Mouse (Mus musculus): Measurements from ENCODE around the gene Itga6. TPM values are rescaled to one million over a fixed set of nuclear protein-coding genes. Genes with fewer than 3 reads are reported as not detected.

Itga6 gene
- polyA plus RNA-seq, 1 experiment from 2014 or later, result 103 TPM

DNA sequence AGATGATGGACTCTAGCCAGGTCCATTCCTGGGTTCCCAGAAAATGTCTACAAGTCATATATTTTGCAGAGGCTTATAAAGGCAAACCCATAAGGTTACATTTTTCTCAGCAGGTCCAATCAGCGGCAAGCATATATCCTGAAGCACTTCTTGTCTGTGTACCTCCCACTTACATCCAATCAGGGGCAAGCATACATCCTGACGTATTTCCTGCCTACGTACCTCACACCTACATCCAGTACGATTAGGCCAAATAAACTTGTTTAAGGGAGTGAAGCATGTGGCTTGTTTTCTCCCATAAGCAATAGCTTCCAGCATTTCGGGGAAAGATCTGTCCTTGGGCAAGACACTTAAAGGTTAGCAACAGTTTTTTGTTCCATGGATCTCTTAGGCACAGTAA, 3.0 kb downstream of the Itga6 start:
- Histone ChIP-seq H3K36me3 (ENCODE audit: control insufficient read depth, insufficient read depth, low read length) (no peaks in the 10 kb centered on the region), H3K9ac (ENCODE audit: low read length) (no peak overlapping the region), H3K4me1 (ENCODE audit: control insufficient read depth in 2 of 2, insufficient read depth in 2 of 2, low read length in 2 of 2) (peaks cover 31 to 42% of the 10 kb centered on the region in 2 experiments), H3K4me3 (ENCODE audit: control insufficient read depth in 1 of 2, insufficient read depth in 1 of 2, low read depth in 1 of 2, low read length in 2 of 2) (no peak overlapping the region), H3K9me3 (ENCODE audit: control insufficient read depth, low read length) (no peaks in the 10 kb centered on the region), H3K4me2 (ENCODE audit: low read length) (no peak overlapping the region), H3K27me3 (ENCODE audit: control insufficient read depth, insufficient read depth, low read length) (no peaks in the 10 kb centered on the region), H3K27ac (replicated peaks in 1 of 2; ENCODE audit: control insufficient read depth in 1 of 2, insufficient read depth in 1 of 2, low read depth in 2 of 2, low read length in 2 of 2) (no peak overlapping the region)
- WGBS, result 84% methylated on average over 5 of the region's 5 CpGs
- ATAC-seq (ENCODE audit: insufficient number of reproducible peaks, insufficient read depth, low FRiP score, low read depth), result no peak

DNA sequence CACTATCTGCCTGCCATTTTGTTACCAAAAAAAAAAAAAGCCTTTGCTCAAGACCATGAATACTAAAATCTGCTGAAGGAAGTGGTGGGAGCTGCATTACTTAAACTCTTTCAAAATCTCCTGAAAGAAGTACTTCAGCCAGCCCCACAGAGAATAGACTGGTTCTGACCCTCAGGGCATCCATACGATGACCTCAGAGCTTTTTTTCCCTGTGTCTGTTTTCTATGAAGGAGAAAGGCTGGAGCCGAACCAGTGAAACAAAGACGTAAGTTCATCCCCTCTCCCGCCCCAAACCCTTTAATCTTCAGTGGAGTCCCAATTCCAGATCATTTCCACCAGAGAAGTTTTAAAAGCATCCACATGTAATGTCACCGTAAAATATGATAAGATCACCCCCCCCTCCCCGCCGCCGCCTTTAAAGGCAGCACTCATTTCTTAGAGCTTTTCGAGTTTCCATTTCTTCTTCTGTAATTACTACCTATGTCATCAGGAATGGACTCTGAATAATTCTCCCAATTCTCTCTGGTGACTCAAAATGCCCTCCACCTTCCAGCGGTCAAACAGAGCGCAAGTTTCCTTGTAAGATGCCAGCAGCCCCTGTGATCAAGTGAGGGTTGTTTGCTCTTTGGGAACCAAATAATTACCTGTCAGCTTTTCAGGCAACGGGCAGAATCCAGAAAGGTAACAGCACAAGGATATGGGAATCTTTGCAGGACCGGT, 4.1 kb downstream of the Itga6 start:
- H3K9ac ChIP-seq (ENCODE audit: low read length), result no peak overlapping the region
- H3K4me2 ChIP-seq (ENCODE audit: low read length), result no peak overlapping the region
- no peaks in the 10 kb centered on the region for H3K36me3 ChIP-seq (ENCODE audit: control insufficient read depth, insufficient read depth, low read length)
- peaks cover 24 to 31% of the 10 kb centered on the region in 2 experiments for H3K4me1 ChIP-seq (ENCODE audit: control insufficient read depth in 2 of 2, insufficient read depth in 2 of 2, low read length in 2 of 2)
- ATAC-seq (ENCODE audit: insufficient number of reproducible peaks, insufficient read depth, low FRiP score, low read depth), result no peak
- H3K4me3 ChIP-seq (ENCODE audit: control insufficient read depth in 1 of 2, insufficient read depth in 1 of 2, low read depth in 1 of 2, low read length in 2 of 2), result no peak overlapping the region
- no peak overlapping the region for H3K27ac ChIP-seq (replicated peaks in 1 of 2; ENCODE audit: control insufficient read depth in 1 of 2, insufficient read depth in 1 of 2, low read depth in 2 of 2, low read length in 2 of 2)
- no peaks in the 10 kb centered on the region for H3K27me3 ChIP-seq (ENCODE audit: control insufficient read depth, insufficient read depth, low read length)
- WGBS, result 63% methylated on average over 13 of the region's 13 CpGs
- H3K9me3 ChIP-seq (ENCODE audit: control insufficient read depth, low read length), result no peaks in the 10 kb centered on the region

DNA sequence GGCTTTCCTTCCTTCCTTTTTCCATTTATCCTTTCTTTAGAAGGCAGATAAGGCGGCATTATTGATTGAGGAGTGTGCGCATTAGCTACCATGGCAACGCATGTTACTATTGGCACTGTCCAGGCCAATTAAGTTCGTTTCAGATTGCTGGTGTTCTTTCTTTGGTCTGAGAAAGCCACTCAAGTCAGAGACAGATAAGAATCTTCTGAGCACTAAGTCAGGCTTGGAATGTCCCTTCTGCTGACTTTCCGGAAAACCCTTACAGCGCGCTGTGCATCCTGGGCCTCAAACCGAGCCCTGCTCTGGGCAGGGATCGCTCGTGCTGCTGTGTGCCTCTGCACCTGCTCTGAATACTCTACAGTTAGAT, 4.7 kb downstream of the Itga6 start:
- no peaks in the 10 kb centered on the region for H3K27me3 ChIP-seq (ENCODE audit: control insufficient read depth, insufficient read depth, low read length)
- no peaks in the 10 kb centered on the region for H3K36me3 ChIP-seq (ENCODE audit: control insufficient read depth, insufficient read depth, low read length)
- no peak overlapping the region for H3K27ac ChIP-seq (replicated peaks in 1 of 2; ENCODE audit: control insufficient read depth in 1 of 2, insufficient read depth in 1 of 2, low read depth in 2 of 2, low read length in 2 of 2)
- H3K4me3 ChIP-seq (ENCODE audit: control insufficient read depth in 1 of 2, insufficient read depth in 1 of 2, low read depth in 1 of 2, low read length in 2 of 2), result no peak overlapping the region
- WGBS, result 48% methylated on average over 10 of the region's 10 CpGs
- ATAC-seq (ENCODE audit: insufficient number of reproducible peaks, insufficient read depth, low FRiP score, low read depth), result no peak
- no peak overlapping the region for H3K9ac ChIP-seq (ENCODE audit: low read length)
- no peaks in the 10 kb centered on the region for H3K9me3 ChIP-seq (ENCODE audit: control insufficient read depth, low read length)
- H3K4me2 ChIP-seq (ENCODE audit: low read length), result no peak overlapping the region
- peaks cover 19 to 26% of the 10 kb centered on the region in 2 experiments for H3K4me1 ChIP-seq (ENCODE audit: control insufficient read depth in 2 of 2, insufficient read depth in 2 of 2, low read length in 2 of 2)

DNA sequence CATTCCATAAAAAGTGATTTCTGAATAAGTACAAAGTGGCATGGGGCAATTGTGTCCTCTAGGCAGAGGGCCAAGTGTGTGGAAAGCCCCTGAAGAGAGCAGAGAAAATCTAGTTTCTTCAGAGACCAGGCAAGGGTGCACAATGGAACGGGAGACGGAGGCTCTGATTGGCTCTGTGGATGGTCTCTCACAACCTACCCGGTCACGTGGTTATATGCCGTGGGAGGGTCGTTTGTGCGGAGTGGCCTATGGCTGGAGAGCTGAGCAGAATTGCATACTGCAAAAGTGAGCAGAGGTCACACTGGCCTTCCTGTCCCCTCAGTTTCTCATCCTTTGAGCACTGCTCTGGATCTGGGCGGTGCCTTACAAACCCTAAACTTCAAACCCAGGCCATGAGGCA, 5.9 kb downstream of the Itga6 start:
- Histone ChIP-seq H3K9ac (ENCODE audit: low read length) (no peak overlapping the region), H3K27ac (replicated peaks in 1 of 2; ENCODE audit: control insufficient read depth in 1 of 2, insufficient read depth in 1 of 2, low read depth in 2 of 2, low read length in 2 of 2) (peak overlapping the region; percentile 33 to 54; a peak in 2 of 4 replicates)
- ATAC-seq (ENCODE audit: insufficient number of reproducible peaks, insufficient read depth, low FRiP score, low read depth), result peak; percentile 60; the same call in 1 of the 2 replicates

DNA sequence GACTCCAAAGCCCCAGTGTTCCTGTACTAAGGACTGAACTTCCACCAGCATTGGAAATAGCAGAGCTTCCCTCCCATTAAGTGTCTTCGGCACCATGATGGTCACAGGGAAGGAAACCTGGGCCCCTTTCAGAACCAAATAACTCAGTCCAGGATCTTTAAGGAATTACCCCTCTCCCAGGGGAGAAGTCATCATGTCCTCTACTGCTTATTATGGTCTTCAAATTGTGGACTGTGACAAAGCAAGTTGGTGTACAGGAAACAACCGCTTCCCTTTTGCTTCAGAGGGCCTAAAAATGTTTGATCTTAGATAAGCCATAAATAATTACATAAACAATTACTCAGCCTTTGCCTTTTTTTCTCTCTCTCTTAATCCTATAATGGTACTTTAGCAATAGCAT, 6.4 kb downstream of the Itga6 start:
- H3K9me3 ChIP-seq (ENCODE audit: control insufficient read depth, low read length), result no peaks in the 10 kb centered on the region
- no peak overlapping the region for H3K4me3 ChIP-seq (ENCODE audit: control insufficient read depth in 1 of 2, insufficient read depth in 1 of 2, low read depth in 1 of 2, low read length in 2 of 2)
- peak overlapping the region; percentile 33 to 54; a peak in 2 of 4 replicates for H3K27ac ChIP-seq (replicated peaks in 1 of 2; ENCODE audit: control insufficient read depth in 1 of 2, insufficient read depth in 1 of 2, low read depth in 2 of 2, low read length in 2 of 2)
- peaks cover 10 to 17% of the 10 kb centered on the region in 2 experiments for H3K4me1 ChIP-seq (ENCODE audit: control insufficient read depth in 2 of 2, insufficient read depth in 2 of 2, low read length in 2 of 2)
- 67% methylated on average over 2 of the region's 2 CpGs for WGBS
- ATAC-seq (ENCODE audit: insufficient number of reproducible peaks, insufficient read depth, low FRiP score, low read depth), result no peak
- H3K4me2 ChIP-seq (ENCODE audit: low read length), result no peak overlapping the region
- H3K27me3 ChIP-seq (ENCODE audit: control insufficient read depth, insufficient read depth, low read length), result no peaks in the 10 kb centered on the region
- H3K9ac ChIP-seq (ENCODE audit: low read length), result no peak overlapping the region
- no peaks in the 10 kb centered on the region for H3K36me3 ChIP-seq (ENCODE audit: control insufficient read depth, insufficient read depth, low read length)

More for the DNA sequence above, 5.9 kb downstream of the Itga6 start:
- Histone ChIP-seq H3K27me3 (ENCODE audit: control insufficient read depth, insufficient read depth, low read length) (no peaks in the 10 kb centered on the region), H3K9me3 (ENCODE audit: control insufficient read depth, low read length) (no peaks in the 10 kb centered on the region), H3K4me3 (ENCODE audit: control insufficient read depth in 1 of 2, insufficient read depth in 1 of 2, low read depth in 1 of 2, low read length in 2 of 2) (no peak overlapping the region), H3K36me3 (ENCODE audit: control insufficient read depth, insufficient read depth, low read length) (no peaks in the 10 kb centered on the region), H3K4me1 (ENCODE audit: control insufficient read depth in 2 of 2, insufficient read depth in 2 of 2, low read length in 2 of 2) (peaks cover 12 to 16% of the 10 kb centered on the region in 2 experiments), H3K4me2 (ENCODE audit: low read length) (no peak overlapping the region)
- 68% methylated on average over 8 of the region's 8 CpGs for WGBS

DNA sequence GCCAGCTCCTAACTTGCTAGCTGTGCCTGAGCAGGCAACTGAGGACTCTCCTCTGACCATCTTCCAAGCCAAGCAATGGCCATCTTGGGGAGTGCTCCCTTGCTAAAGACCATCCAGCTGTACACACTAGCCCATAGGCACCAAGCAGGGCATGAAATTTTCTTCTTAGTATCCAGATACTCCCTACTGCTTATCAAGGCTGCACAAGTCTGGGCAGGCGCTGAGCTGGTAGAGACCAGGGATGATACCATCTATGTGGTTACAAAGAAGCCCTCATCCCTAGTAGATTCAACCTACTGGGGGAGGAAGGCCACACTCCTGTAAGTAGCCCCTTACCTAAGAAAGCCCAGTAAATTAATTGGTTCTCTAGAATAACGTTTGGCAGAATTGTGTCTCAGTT, 7.0 kb downstream of the Itga6 start:
- no peaks in the 10 kb centered on the region for H3K36me3 ChIP-seq (ENCODE audit: control insufficient read depth, insufficient read depth, low read length)
- no peak for ATAC-seq (ENCODE audit: insufficient number of reproducible peaks, insufficient read depth, low FRiP score, low read depth)
- no peak overlapping the region for H3K4me2 ChIP-seq (ENCODE audit: low read length)
- H3K27ac ChIP-seq (replicated peaks in 1 of 2; ENCODE audit: control insufficient read depth in 1 of 2, insufficient read depth in 1 of 2, low read depth in 2 of 2, low read length in 2 of 2), result no peak overlapping the region
- no peaks in the 10 kb centered on the region for H3K9me3 ChIP-seq (ENCODE audit: control insufficient read depth, low read length)
- H3K27me3 ChIP-seq (ENCODE audit: control insufficient read depth, insufficient read depth, low read length), result no peaks in the 10 kb centered on the region
- no peak overlapping the region for H3K9ac ChIP-seq (ENCODE audit: low read length)
- H3K4me1 ChIP-seq (ENCODE audit: control insufficient read depth in 2 of 2, insufficient read depth in 2 of 2, low read length in 2 of 2), result peaks cover 10 to 19% of the 10 kb centered on the region in 2 experiments
- no peak overlapping the region for H3K4me3 ChIP-seq (ENCODE audit: control insufficient read depth in 1 of 2, insufficient read depth in 1 of 2, low read depth in 1 of 2, low read length in 2 of 2)
- WGBS, result 69% methylated on average over 2 of the region's 2 CpGs

DNA sequence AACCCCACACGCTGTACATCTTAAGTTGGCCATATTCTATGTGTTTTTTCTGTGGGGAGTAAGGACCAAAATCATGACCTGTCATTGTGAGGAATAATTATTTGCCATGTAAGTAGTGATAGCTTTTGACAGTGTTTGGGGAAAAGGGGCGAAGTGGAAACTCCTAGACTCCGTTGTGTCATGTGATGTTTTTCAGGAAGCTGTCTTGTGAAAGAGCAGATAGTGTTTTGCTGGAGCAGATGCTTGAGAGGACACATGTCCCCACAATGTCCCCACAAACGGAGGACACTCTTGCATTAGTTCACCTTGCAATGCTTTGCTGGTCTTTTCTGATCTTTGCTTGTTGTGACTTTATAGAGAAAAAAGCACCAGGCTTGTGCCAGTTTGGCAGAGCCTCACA, 7.7 kb downstream of the Itga6 start:
- 56% methylated on average over 4 of the region's 4 CpGs for WGBS
- no peaks in the 10 kb centered on the region for H3K36me3 ChIP-seq (ENCODE audit: control insufficient read depth, insufficient read depth, low read length)
- H3K27me3 ChIP-seq (ENCODE audit: control insufficient read depth, insufficient read depth, low read length), result no peaks in the 10 kb centered on the region
- no peak overlapping the region for H3K4me2 ChIP-seq (ENCODE audit: low read length)
- H3K27ac ChIP-seq (replicated peaks in 1 of 2; ENCODE audit: control insufficient read depth in 1 of 2, insufficient read depth in 1 of 2, low read depth in 2 of 2, low read length in 2 of 2), result 0 out of 4 replicates have a peak overlapping the region, but pooled peaks of 1 of the 2 experiments have one; percentile 35
- H3K9me3 ChIP-seq (ENCODE audit: control insufficient read depth, low read length), result no peaks in the 10 kb centered on the region
- no peak overlapping the region for H3K9ac ChIP-seq (ENCODE audit: low read length)
- H3K4me1 ChIP-seq (ENCODE audit: control insufficient read depth in 2 of 2, insufficient read depth in 2 of 2, low read length in 2 of 2), result peaks cover 9 to 16% of the 10 kb centered on the region in 2 experiments
- no peak overlapping the region for H3K4me3 ChIP-seq (ENCODE audit: control insufficient read depth in 1 of 2, insufficient read depth in 1 of 2, low read depth in 1 of 2, low read length in 2 of 2)
- ATAC-seq (ENCODE audit: insufficient number of reproducible peaks, insufficient read depth, low FRiP score, low read depth), result no peak

DNA sequence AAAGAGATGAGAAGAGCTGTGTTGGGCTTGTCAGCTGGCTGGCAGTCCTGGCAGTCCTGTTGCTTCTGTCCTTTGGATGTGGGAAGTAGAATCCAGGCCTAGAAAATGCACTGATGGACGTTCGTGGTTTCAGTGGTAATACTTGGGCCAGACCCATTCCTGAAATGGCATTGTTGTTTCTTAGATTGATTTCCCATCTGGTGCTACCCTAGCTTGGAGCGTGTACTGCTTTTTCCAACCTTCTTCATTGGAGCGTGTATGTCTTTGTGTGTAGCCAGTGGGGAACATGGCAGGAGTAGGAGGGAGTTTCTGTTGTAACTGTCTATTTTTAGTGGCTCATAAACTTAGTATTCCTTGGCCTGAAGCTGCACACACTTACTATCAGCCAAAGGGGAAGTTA, 10.3 kb downstream of the Itga6 start:
- WGBS, result 87% methylated on average over 4 of the region's 4 CpGs
- Histone ChIP-seq H3K4me3 (ENCODE audit: control insufficient read depth in 1 of 2, insufficient read depth in 1 of 2, low read depth in 1 of 2, low read length in 2 of 2) (no peak overlapping the region), H3K9me3 (ENCODE audit: control insufficient read depth, low read length) (no peaks in the 10 kb centered on the region), H3K27ac (replicated peaks in 1 of 2; ENCODE audit: control insufficient read depth in 1 of 2, insufficient read depth in 1 of 2, low read depth in 2 of 2, low read length in 2 of 2) (no peak overlapping the region), H3K9ac (ENCODE audit: low read length) (no peak overlapping the region), H3K4me1 (ENCODE audit: control insufficient read depth in 2 of 2, insufficient read depth in 2 of 2, low read length in 2 of 2) (peaks cover 9 to 11% of the 10 kb centered on the region in 2 experiments), H3K4me2 (ENCODE audit: low read length) (no peak overlapping the region), H3K27me3 (ENCODE audit: control insufficient read depth, insufficient read depth, low read length) (no peaks in the 10 kb centered on the region), H3K36me3 (ENCODE audit: control insufficient read depth, insufficient read depth, low read length) (no peaks in the 10 kb centered on the region)
- no peak for ATAC-seq (ENCODE audit: insufficient number of reproducible peaks, insufficient read depth, low FRiP score, low read depth)
